Mouse (Mus musculus) liver, embryonic 14.5 days (tissue): ENCODE measurements at regions not wholly inside any gene's neighbourhood (a gene's known extent, or its start where the extent isn't known, plus 50 kb on each side); places are given as distances from the start of the nearest gene placed in this dataset.
A peak's percentile ranks its signal among the peaks of the same experiment; 100 is the strongest.

Experiments
- ATAC-seq: fragments of 200-750 bp; cut with Nextera tagmentation; 2 replicates; pipeline ENCODE4 v1.8.0; 2017; ENCODE audit warnings: moderate number of reproducible peaks, mild to moderate bottlenecking, moderate library complexity; ENCODE audit not compliant: insufficient read depth
- DNase-seq, 3 experiments: peaks; one replicate each; pipeline ENCODE4 v3.0.0-alpha.2; 2012 to 2013; ENCODE audit warnings: low read depth in 3 of 3, low spot score in 3 of 3
- H3K27ac ChIP-seq: fragments of 300-500 bp; sonication (generic); 2 replicates; pipeline ENCODE4 v1.5.1; 2014; ENCODE audit warnings: moderate library complexity, mild to moderate bottlenecking, control low read depth, inconsistent platforms
- H3K27me3 ChIP-seq: fragments of 300-500 bp; sonication (generic); 2 replicates; pipeline ENCODE4 v1.6.1; 2014; ENCODE audit warnings: mild to moderate bottlenecking, low read length, moderate library complexity; ENCODE audit not compliant: control insufficient read depth, insufficient read depth
- H3K36me3 ChIP-seq: fragments of 300-500 bp; sonication (generic); replicated peaks from 2 replicates; pipeline ENCODE4 v1.6.1; 2014; ENCODE audit warnings: low read depth; ENCODE audit not compliant: control insufficient read depth, insufficient read depth
- H3K4me1 ChIP-seq, 2 experiments: fragments of 200-500 bp in 1 of 2; fragments of 300-500 bp in 1 of 2; sonication (generic) in 1 of 2; replicated peaks; 2 replicates each; pipeline ENCODE4 v1.6.1; 2012 to 2014; ENCODE audit warnings: antibody characterized with exemption in 1 of 2, inconsistent platforms in 1 of 2, low read length in 1 of 2; ENCODE audit not compliant: control insufficient read depth in 2 of 2, insufficient read depth in 2 of 2
- H3K4me2 ChIP-seq: fragments of 300-500 bp; sonication (generic); 2 replicates; pipeline ENCODE4 v1.6.1; 2014; ENCODE audit warnings: low read depth, mild to moderate bottlenecking, control low read depth, moderate library complexity
- H3K4me3 ChIP-seq, 2 experiments: fragments of 200-500 bp in 1 of 2; fragments of 300-500 bp in 1 of 2; sonication (generic) in 1 of 2; 2 replicates each; pipeline ENCODE4 v1.5.1; 2012 to 2014; ENCODE audit warnings: low read depth in 2 of 2, low read length in 2 of 2, mild to moderate bottlenecking in 2 of 2, control low read depth in 1 of 2, inconsistent platforms in 1 of 2, moderate library complexity in 1 of 2; ENCODE audit not compliant: insufficient read depth in 1 of 2
- H3K9ac ChIP-seq: fragments of 300-500 bp; sonication (generic); replicated peaks from 2 replicates; pipeline ENCODE4 v1.6.1; 2014; ENCODE audit warnings: mild to moderate bottlenecking, control low read depth, moderate library complexity
- H3K9me3 ChIP-seq: fragments of 300-500 bp; sonication (generic); 2 replicates; pipeline ENCODE4 v1.6.1; 2016; ENCODE audit warnings: low read length, mixed read lengths; ENCODE audit not compliant: control insufficient read depth
- CTCF ChIP-seq: IDR thresholded peaks from 2 replicates; pipeline ENCODE4 v1.5.1; 2016; ENCODE audit warnings: antibody characterized with exemption, low read depth, control low read depth
- EP300 ChIP-seq: IDR thresholded peaks from 2 replicates; pipeline ENCODE4 v1.6.1; 2016; ENCODE audit warnings: antibody characterized with exemption, low read depth
- WGBS: fragments of 180-500 bp; shearing (Covaris S2); extraction: QIAGEN DNeasy Blood & Tissue Kit; methylation state at CpG from one replicate; pipeline ENCODE4 v1.1.7; 2014; ENCODE audit not compliant: insufficient replicate concordance; 5-methylcytosine and 5-hydroxymethylcytosine counted together

DNA sequence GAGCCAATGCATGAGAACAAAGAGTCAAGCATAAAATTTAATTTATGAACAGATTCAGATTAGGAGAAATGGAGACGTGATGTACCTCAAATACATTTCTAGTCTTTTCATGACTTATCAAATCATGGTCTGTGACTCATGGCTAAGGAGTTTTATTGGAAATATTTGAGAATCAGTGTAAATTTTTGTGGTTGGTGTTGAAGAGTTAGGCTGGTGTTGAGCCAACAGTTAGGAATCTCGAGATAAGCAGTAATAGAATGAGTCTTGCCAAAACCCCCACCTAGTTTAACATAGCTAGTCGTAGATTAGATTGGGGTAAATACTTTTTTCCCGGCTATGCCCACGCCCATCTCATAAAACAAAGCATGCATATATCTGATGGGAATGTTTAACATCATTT, 462.0 kb upstream of the Gm10306 start:
- H3K4me1 ChIP-seq: no peaks in the 10 kb centered on the region
- DNase-seq: no peak

DNA sequence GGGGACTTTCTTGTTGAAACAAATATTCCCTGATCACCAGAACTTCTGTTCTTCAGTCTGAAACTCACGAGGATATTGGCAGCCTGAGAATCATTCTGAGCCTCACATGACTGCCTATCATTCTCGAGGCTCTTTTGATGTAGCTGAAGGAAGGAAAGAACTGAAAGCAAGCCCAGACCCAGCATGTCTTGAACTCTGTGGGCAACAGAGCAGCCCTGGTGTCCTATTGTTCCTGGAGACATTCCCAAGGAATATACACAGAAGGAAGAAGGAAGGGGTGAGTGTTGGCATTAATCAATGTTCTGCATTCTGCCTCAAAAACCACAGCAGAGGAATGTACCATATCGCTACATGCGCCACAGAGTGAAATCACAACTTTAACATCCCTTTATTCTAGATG, 449.4 kb upstream of the Gm10306 start:
- no peak overlapping the region for H3K27ac ChIP-seq
- no peaks in the 10 kb centered on the region for H3K27me3 ChIP-seq
- H3K4me3 ChIP-seq: no peak overlapping the region
- no peak for DNase-seq
- H3K9me3 ChIP-seq: no peaks in the 10 kb centered on the region
- no peak for TF ChIP-seq CTCF
- no peak for TF ChIP-seq EP300
- H3K9ac ChIP-seq: no peak overlapping the region
- H3K36me3 ChIP-seq: no peaks in the 10 kb centered on the region
- no peak for ATAC-seq
- no peak overlapping the region for H3K4me2 ChIP-seq
- no peaks in the 10 kb centered on the region for H3K4me1 ChIP-seq
- 45% methylated on average over 4 of the region's 4 CpGs for WGBS

More for the DNA sequence above, 462.0 kb upstream of the Gm10306 start:
- ATAC-seq: no peak
- no peak overlapping the region for H3K9ac ChIP-seq
- H3K36me3 ChIP-seq: no peaks in the 10 kb centered on the region
- TF ChIP-seq EP300 (no peak), CTCF (no peak)
- no peaks in the 10 kb centered on the region for H3K27me3 ChIP-seq
- no peak overlapping the region for H3K27ac ChIP-seq
- no peak overlapping the region for H3K4me3 ChIP-seq
- WGBS: 55% methylated on average over 5 of the region's 5 CpGs
- H3K4me2 ChIP-seq: no peak overlapping the region
- no peaks in the 10 kb centered on the region for H3K9me3 ChIP-seq

DNA sequence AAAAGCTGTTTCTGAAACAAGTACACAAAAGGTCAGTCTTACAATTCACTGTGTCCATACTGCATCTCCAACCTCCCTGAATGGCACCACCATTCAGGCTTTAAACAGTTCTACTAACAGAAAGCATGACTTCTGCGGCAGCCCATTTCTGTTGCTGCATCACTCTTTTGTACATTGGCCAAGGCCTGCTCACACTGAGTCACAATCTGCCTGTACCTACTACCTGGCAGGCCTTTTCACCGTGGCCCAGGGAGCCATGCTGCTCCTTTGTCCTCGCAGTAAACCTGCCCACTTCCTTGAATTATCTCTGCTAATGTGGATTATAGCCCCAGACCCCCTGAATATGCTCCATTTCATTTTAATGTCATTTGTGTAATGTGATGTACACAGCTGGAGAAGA, 439.5 kb upstream of the Gm10306 start:
- Histone ChIP-seq H3K9me3 (no peaks in the 10 kb centered on the region), H3K4me1 (no peaks in the 10 kb centered on the region), H3K27ac (no peak overlapping the region), H3K4me3 (no peak overlapping the region), H3K9ac (no peak overlapping the region), H3K27me3 (no peaks in the 10 kb centered on the region), H3K36me3 (no peaks in the 10 kb centered on the region), H3K4me2 (no peak overlapping the region)
- WGBS: 54% methylated on average over 3 of the region's 3 CpGs
- no peak for TF ChIP-seq EP300
- TF ChIP-seq CTCF: no peak
- DNase-seq (no peak), ATAC-seq (no peak)

DNA sequence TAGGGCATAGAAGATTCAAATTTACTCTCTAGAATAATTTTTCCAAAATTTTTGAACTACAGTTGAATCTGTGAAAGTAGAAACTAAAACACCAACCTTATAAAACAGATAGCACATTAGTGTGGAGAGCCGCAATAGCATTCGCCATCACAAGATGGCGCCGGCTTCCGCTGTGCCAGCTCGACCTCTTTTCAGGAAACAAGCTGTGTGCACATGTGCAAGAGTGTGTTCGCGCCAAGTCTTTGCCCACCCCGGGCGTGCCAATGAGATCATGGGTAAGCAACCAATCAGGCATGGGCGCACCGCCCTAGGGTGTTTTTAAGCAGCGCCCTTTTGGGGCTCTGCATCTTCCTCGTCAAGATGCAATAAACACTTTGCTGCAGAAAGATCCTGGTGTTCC, 432.2 kb upstream of the Gm10306 start:
- Histone ChIP-seq H3K4me3 (no peak overlapping the region), H3K4me1 (no peaks in the 10 kb centered on the region), H3K9me3 (no peaks in the 10 kb centered on the region), H3K4me2 (no peak overlapping the region), H3K9ac (no peak overlapping the region), H3K36me3 (no peaks in the 10 kb centered on the region), H3K27me3 (no peaks in the 10 kb centered on the region), H3K27ac (no peak overlapping the region)
- ATAC-seq (no peak), DNase-seq (no peak)
- TF ChIP-seq CTCF (peak; percentile 36), EP300 (no peak)
- 69% methylated on average over 14 of the region's 14 CpGs for WGBS

DNA sequence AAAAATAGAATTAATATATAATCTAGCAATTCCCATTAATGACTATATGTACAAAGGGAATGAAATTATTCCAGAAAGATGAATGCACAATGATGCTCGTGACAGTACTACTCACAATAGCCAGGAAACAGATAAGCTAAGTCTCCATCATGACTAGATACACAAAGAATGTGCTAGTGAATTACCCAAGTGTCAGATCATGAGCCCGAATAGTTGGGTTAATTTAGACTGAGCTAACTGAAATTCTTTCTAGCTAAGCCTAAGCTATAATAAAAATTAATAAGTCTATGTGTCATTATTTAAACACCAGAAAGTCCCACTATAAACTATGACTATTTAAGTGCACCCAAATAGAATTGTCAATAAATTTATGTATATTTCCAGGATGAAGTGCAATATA, 418.4 kb upstream of the Gm10306 start:
- Histone ChIP-seq H3K36me3 (no peaks in the 10 kb centered on the region), H3K4me2 (no peak overlapping the region), H3K9me3 (no peaks in the 10 kb centered on the region), H3K27ac (no peak overlapping the region), H3K4me3 (no peak overlapping the region), H3K9ac (no peak overlapping the region), H3K4me1 (no peaks in the 10 kb centered on the region), H3K27me3 (no peaks in the 10 kb centered on the region)
- DNase-seq (no peak), ATAC-seq (no peak)
- WGBS: 27% methylated on average over 2 of the region's 2 CpGs
- no peak for TF ChIP-seq EP300
- TF ChIP-seq CTCF: no peak
